Mouse (Mus musculus) forebrain, embryonic 10.5 days (tissue): ENCODE results near the gene Trub1. TPM values are rescaled to one million over a fixed set of nuclear protein-coding genes. Genes with fewer than 3 reads are reported as not detected.

ENCODE experiments used
- DNase-seq: peaks from one replicate; pipeline ENCODE4 v3.0.0-alpha.2; 2017; ENCODE audit warnings: low spot score; ENCODE audit errors: extremely low spot score
- H3K27ac ChIP-seq: fragments of 300-500 bp; sonication (generic); 2 replicates; pipeline ENCODE4 v1.5.1; 2016; ENCODE audit warnings: mild to moderate bottlenecking
- H3K27me3 ChIP-seq: fragments of 300-500 bp; sonication (generic); 2 replicates; pipeline ENCODE4 v1.6.1; 2016; ENCODE audit warnings: mild to moderate bottlenecking; ENCODE audit not compliant: poor library complexity, severe bottlenecking
- H3K36me3 ChIP-seq: fragments of 300-500 bp; sonication (generic); replicated peaks from 2 replicates; pipeline ENCODE4 v1.6.1; 2016; ENCODE audit warnings: mild to moderate bottlenecking, moderate library complexity
- H3K4me1 ChIP-seq: fragments of 300-500 bp; sonication (generic); 2 replicates; pipeline ENCODE4 v1.6.1; 2016
- H3K4me3 ChIP-seq: fragments of 300-500 bp; sonication (generic); 2 replicates; pipeline ENCODE4 v1.5.1; 2016; ENCODE audit warnings: mild to moderate bottlenecking, moderate library complexity
- H3K9me3 ChIP-seq: fragments of 300-500 bp; sonication (generic); 2 replicates; pipeline ENCODE4 v1.6.1; 2016; ENCODE audit warnings: mild to moderate bottlenecking, moderate library complexity
- WGBS: fragments of 180-500 bp; shearing (Covaris S2); methylation state at CpG from one replicate; pipeline ENCODE4 v1.1.7; 2016; 5-methylcytosine and 5-hydroxymethylcytosine counted together
- polyA plus RNA-seq: library from polyadenylated mRNA; unstranded; fragments of >200 nt; fragmentation: Nextera tagmentation; extraction: Ambion mirVana; gene quantifications from 2 replicates; pipeline ENCODE4 v1.2.1, GENCODE M21; 2016

The Trub1 gene
- polyA plus RNA-seq = 23.4 and 25.0 TPM in 2 replicates

GRCm38 (mm10) chr19:57452492-57453217 lies at the start of gene Trub1:
Gene Trub1, plus strand, starts transcription at chr19:57452912.
- 5% methylated on average over 26 of the region's 26 CpGs for whole genome bisulfite sequencing
- H3K27me3 ChIP-seq = no peaks in the 10 kb centered on the region
- peak within 1 kb of the TSS; percentile 85 for H3K27ac ChIP-seq
- no peaks in the 10 kb centered on the region; the same call in 1 of the 2 replicates for H3K36me3 ChIP-seq
- no peaks in the 10 kb centered on the region for H3K9me3 ChIP-seq
- peak within 1 kb of the TSS; percentile 77 for H3K4me3 ChIP-seq
- DNase-seq = peak; percentile 82
- H3K4me1 ChIP-seq = peaks cover 28% of the 10 kb centered on the region

DNA sequence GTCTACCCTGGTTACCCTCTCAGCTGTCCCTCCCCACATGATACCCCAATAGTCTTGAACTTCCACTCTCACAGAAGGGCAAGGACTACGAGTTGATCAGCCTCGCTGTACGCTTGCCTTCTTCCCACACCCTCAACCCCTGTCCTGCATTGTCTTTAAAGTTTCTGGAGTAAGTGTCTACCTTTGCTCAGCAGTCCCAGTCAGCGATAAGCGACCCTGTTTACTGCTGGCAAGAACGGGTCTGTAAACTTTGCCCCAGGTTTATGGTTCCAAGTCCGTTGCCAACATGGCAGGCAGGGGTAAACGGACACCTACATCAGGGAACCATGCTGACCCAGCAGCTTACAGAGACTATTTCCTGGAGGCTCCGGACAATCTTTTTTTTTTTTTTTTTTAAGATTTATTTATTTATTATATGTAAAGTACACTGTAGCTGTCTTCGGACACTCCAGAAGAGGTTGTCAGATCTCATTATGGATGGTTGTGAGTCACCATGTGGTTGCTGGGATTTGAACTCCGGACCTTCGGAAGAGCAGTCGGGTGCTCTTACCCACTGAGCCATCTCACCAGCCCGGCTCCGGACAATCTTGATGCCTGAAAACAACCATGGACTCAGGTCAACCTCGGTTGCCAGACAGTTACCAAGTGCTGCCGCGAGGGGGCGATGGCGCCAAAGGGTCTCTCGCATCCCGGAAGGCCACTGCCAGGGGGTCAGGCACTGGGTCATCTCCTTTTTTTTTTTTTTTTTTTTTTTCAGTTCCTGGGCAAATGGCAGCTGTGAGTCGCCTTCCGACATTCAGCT lies 48.8 kb upstream of the Trub1 start:
- Histone ChIP-seq H3K27ac (peak overlapping the region; percentile 9; the same call in 1 of the 2 replicates), H3K27me3 (no peaks in the 10 kb centered on the region), H3K36me3 (no peaks in the 10 kb centered on the region), H3K9me3 (no peaks in the 10 kb centered on the region), H3K4me1 (peaks cover 17% of the 10 kb centered on the region), H3K4me3 (peak overlapping the region; percentile 40)
- peak; percentile 88 for DNase-seq
- 12% methylated on average over 24 of the region's 24 CpGs for WGBS

DNA sequence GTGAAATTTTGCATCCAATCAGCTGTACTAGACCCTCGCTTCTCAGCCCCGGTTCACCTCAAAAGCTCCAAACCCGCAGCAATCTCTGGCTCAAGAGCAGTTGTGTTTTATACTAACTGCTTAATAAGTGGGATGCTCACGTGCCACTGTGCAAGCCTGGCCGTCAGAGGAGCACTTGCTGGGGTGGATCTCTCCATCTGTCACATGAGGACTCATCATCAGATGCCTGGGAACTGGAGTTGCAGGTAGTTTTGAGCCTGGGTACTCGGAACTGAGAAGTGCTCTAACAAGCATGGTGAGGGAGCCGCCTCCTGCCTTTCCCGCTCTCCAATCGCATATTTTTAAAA lies 48.2 kb upstream of the Trub1 start:
- H3K9me3 ChIP-seq = no peaks in the 10 kb centered on the region
- no peaks in the 10 kb centered on the region for H3K27me3 ChIP-seq
- 12% methylated on average over 9 of the region's 9 CpGs for WGBS
- DNase-seq = no peak
- H3K27ac ChIP-seq = peak overlapping the region; percentile 9; the same call in 1 of the 2 replicates
- H3K36me3 ChIP-seq = no peaks in the 10 kb centered on the region
- peak overlapping the region; percentile 40 for H3K4me3 ChIP-seq
- peaks cover 17% of the 10 kb centered on the region for H3K4me1 ChIP-seq

DNA sequence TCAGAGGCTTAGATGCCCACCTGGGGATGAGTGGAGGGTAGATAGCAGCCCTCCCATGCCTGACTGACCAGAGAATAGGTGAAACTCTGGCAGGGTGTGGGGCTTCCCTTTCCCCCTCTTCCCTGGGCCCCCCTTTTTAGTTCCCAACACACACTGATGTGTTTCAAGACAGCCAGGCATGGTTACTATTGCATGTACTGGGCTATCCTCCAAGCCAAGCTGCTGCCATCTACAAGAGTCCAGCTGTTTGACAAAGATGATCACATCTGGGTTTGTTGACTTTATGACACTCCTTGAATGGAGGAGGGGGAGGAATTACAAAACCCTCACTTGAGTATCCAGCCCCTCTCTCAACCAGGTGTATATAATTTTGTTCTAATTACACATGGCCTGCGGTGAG lies 44.8 kb upstream of the Trub1 start:
- H3K4me1 ChIP-seq = peaks cover 27% of the 10 kb centered on the region
- H3K36me3 ChIP-seq = no peaks in the 10 kb centered on the region
- WGBS = 94% methylated on average over 1 of the region's 1 CpGs
- H3K27ac ChIP-seq = no peak overlapping the region
- no peak for DNase-seq
- no peaks in the 10 kb centered on the region for H3K9me3 ChIP-seq
- H3K4me3 ChIP-seq = no peak overlapping the region
- H3K27me3 ChIP-seq = no peaks in the 10 kb centered on the region

- no peaks in the 10 kb centered on the region for H3K9me3 ChIP-seq
- no peaks in the 10 kb centered on the region for H3K36me3 ChIP-seq
- no peaks in the 10 kb centered on the region for H3K27me3 ChIP-seq
- 0 out of 2 replicates have a peak overlapping the region, but pooled peaks have one; percentile 1 for H3K4me3 ChIP-seq
- H3K4me1 ChIP-seq = peaks cover 14% of the 10 kb centered on the region
- no peak for DNase-seq
- 61% methylated on average over 29 of the region's 29 CpGs for WGBS
- H3K27ac ChIP-seq = peak overlapping the region; percentile 68
Observed at GRCm38 (mm10) chr19:57411375-57412196, 41.1 kb upstream of the Trub1 start.

- Histone ChIP-seq H3K27ac (no peak overlapping the region), H3K4me3 (no peak overlapping the region), H3K36me3 (no peaks in the 10 kb centered on the region), H3K27me3 (peaks cover 7% of the 10 kb centered on the region; the same call in 1 of the 2 replicates), H3K9me3 (no peaks in the 10 kb centered on the region), H3K4me1 (peaks cover 20% of the 10 kb centered on the region)
- no peak for DNase-seq
- WGBS = 89% methylated on average over 3 of the region's 3 CpGs
Observed at GRCm38 (mm10) chr19:57413170-57413569, 39.5 kb upstream of the Trub1 start.

- Histone ChIP-seq H3K27ac (no peak overlapping the region), H3K4me1 (peaks cover 27% of the 10 kb centered on the region), H3K4me3 (no peak overlapping the region), H3K9me3 (no peaks in the 10 kb centered on the region), H3K27me3 (peaks cover 9% of the 10 kb centered on the region; the same call in 1 of the 2 replicates), H3K36me3 (no peaks in the 10 kb centered on the region)
- 82% methylated on average over 6 of the region's 6 CpGs for WGBS
- no peak for DNase-seq
Observed at GRCm38 (mm10) chr19:57413918-57414317, 38.8 kb upstream of the Trub1 start.

DNA sequence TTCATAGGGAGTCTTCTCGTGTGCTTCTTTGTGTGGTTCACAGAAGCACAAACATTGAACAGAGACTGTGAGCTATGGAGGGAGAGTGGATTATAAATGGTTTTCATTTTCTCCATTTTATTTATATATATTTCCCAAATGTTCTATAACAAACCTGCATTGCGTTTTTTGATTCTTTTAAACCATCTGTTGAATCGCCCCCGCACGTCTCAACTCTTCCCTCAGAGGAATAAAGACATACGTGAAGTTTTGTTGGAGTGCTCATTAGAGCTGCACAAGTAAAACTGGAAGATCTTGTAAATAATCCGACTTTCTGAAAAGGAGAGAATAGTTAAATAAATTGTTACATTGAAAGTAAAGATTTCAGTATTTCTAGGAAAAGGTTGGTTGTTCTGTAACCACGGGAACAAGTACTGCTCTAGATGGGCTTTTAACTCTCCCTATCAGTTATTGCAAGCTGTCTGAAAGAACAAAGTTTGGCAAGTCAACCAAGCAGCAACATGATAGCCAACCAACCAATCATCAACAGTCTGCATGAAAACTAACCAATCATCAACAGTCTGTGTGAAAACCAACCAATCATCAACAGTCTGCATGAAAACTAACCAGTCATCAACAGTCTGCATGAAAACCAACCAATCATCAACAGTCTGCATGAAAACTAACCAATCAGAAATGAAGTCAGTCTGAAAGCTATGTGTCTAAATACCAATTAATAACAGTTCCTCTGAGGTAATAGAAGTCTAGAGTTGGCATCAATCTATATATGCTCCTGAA lies 37.5 kb upstream of the Trub1 start:
- WGBS = 92% methylated on average over 8 of the region's 8 CpGs
- no peak overlapping the region for H3K4me3 ChIP-seq
- peaks cover 27% of the 10 kb centered on the region for H3K4me1 ChIP-seq
- no peak overlapping the region for H3K27ac ChIP-seq
- no peaks in the 10 kb centered on the region for H3K9me3 ChIP-seq
- DNase-seq = no peak
- no peaks in the 10 kb centered on the region for H3K36me3 ChIP-seq
- H3K27me3 ChIP-seq = peaks cover 18% of the 10 kb centered on the region

- WGBS = 24% methylated on average over 17 of the region's 17 CpGs
- Histone ChIP-seq H3K4me3 (peak overlapping the region; percentile 37), H3K27ac (no peak overlapping the region; the same call in 1 of the 2 replicates), H3K9me3 (no peaks in the 10 kb centered on the region), H3K27me3 (peaks cover 32% of the 10 kb centered on the region), H3K36me3 (no peaks in the 10 kb centered on the region), H3K4me1 (peaks cover 21% of the 10 kb centered on the region)
- DNase-seq = no peak
Observed at GRCm38 (mm10) chr19:57417800-57418580, 34.7 kb upstream of the Trub1 start.

- DNase-seq = no peak
- Histone ChIP-seq H3K4me1 (peaks cover 24% of the 10 kb centered on the region), H3K4me3 (no peak overlapping the region), H3K36me3 (no peaks in the 10 kb centered on the region), H3K27ac (no peak overlapping the region), H3K9me3 (no peaks in the 10 kb centered on the region), H3K27me3 (peaks cover 23% of the 10 kb centered on the region)
- WGBS = 53% methylated on average over 3 of the region's 3 CpGs
Observed at GRCm38 (mm10) chr19:57423402-57423801, 29.3 kb upstream of the Trub1 start.

DNA sequence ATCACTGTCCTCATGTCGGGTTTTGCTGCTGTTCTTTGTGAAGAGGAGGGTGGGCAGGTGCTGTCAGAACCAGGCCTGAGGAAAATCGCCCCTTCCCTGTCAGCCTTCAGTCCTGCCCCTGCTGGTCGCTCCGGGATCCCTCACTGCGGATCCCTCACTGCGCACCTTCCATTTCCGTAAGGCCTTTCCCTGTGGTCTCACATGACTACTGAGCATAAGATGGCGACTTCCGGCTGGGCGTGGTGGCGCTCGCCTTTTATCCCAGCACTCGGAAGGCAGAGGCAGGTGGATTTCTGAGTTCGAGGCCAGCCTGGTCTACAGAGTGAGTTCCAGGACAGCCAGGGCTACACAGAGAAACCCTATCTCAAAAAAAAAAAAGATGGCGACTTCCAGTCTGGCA lies 27.4 kb upstream of the Trub1 start:
- peaks cover 19% of the 10 kb centered on the region for H3K4me1 ChIP-seq
- no peak for DNase-seq
- WGBS = 96% methylated on average over 15 of the region's 15 CpGs
- H3K9me3 ChIP-seq = no peaks in the 10 kb centered on the region
- no peaks in the 10 kb centered on the region for H3K36me3 ChIP-seq
- peaks cover 13% of the 10 kb centered on the region for H3K27me3 ChIP-seq
- H3K4me3 ChIP-seq = no peak overlapping the region
- H3K27ac ChIP-seq = no peak overlapping the region
